Mouse (Mus musculus): ENCODE data around the gene Slc22a4.

DNA sequence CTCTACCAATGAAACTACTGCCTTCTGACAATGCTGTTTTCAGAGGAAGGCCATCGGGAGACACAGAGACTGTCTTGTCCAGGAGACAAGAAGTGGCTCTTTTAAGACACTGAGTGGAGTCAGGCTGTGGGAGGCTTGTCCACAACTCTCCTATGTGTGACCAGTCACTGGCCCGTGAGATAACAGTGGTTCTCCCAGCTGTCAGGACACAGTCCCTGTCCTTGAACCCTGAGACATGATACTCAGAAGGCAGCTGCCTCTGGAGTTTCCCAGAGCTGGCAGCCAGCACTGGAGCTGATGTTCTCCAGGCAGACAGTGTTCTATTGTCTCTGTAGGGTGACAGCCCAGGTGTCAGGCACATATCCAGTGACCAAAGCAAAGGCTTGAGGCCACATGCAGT is 30.2 kb downstream of the Slc22a4 start:
- no peak for TF ChIP-seq POLR2A (IDR thresholded peaks at IDR 0.05; ENCODE audit: low read depth, low read length)
- no peak for TF ChIP-seq CTCF (IDR thresholded peaks at IDR 0.05; ENCODE audit: extremely low read depth, insufficient read depth, insufficient read length, insufficient replicate concordance)
